Mouse (Mus musculus) embryonic fibroblast, embryonic 13.5 days (primary cell): ENCODE measurements at regions not wholly inside any gene's neighbourhood (a gene's known extent, or its start where the extent isn't known, plus 50 kb on each side); places are given as distances from the start of the nearest gene placed in this dataset.

Source experiments
- CTCF ChIP-seq: IDR thresholded peaks from 2 replicates; pipeline ENCODE4 v1.5.1; 2011; ENCODE audit warnings: mild to moderate bottlenecking, control low read depth, low read length, moderate library complexity, borderline replicate concordance; ENCODE audit not compliant: insufficient read depth
- POLR2A ChIP-seq: IDR thresholded peaks from 2 replicates; pipeline ENCODE4 v1.6.1; 2011; ENCODE audit warnings: low read depth, mild to moderate bottlenecking, control low read depth, low read length, moderate library complexity

DNA sequence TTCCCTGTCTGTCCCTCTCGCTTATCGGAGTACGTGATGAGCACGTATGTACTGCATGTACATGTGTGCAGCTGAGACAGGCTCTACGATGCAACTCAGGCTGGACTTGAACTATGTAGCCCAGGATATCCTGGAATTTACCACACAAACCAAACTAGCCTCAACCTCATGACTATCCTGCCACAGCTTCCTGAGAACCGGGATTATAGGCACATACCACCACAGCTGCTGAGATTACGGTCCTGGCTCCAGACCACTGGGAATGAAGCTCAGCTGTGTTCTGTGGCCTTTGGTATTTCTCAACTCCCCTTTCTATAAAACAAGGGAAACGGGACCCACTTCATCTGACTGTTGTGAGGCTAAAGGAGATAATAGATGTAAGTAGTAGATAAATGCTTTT, 75.7 kb upstream of the Osmr start:
- TF ChIP-seq CTCF (no peak), POLR2A (no peak)
